ENCODE assay signal across 9 mouse cellular contexts in genomic region chr4:57821556-57822356, GRCm38 (mm10).
DNase-seq lines count a peak whose midpoint lies in the region; ATAC-seq lines count a peak whose summit lies in the region.
"Had no signal": no experiment of that assay in that cellular context is flagged by ENCODE, and none has a peak within 500 bp of the region (broad histone marks: within the 10 kb centered on the region; RNA-seq: fewer than 3 reads in every experiment).

No protein-coding gene starts in this region.

- ATAC-seq in heart, embryonic 11.5 days (replicated peaks; ENCODE audit: insufficient number of reproducible peaks, low FRiP score, low TSS enrichment): no peak
- no peak for ATAC-seq in limb, embryonic 11.5 days (ENCODE audit: insufficient number of reproducible peaks, low FRiP score, low TSS enrichment, low read depth)

- no peak overlapping the region for H3K4me3 ChIP-seq in heart, embryonic 11.5 days (ENCODE audit: low read depth, low read length)
- no peak overlapping the region for H3K4me3 ChIP-seq in limb, embryonic 11.5 days (ENCODE audit: low read depth, low read length)

- H3K9ac ChIP-seq in heart, embryonic 11.5 days (ENCODE audit: low read depth, low read length): peak overlapping the region; percentile 12; the same call in 1 of the 2 replicates
- no peak overlapping the region for H3K9ac ChIP-seq in limb, embryonic 11.5 days (ENCODE audit: low read length)

- H3K27me3 ChIP-seq in heart, embryonic 11.5 days (ENCODE audit: control insufficient read depth, insufficient read depth, low read length): no peaks in the 10 kb centered on the region
- no peaks in the 10 kb centered on the region for H3K27me3 ChIP-seq in limb, embryonic 11.5 days (ENCODE audit: control insufficient read depth, insufficient read depth, low read length)

- DNase-seq in heart, postnatal 10 days: no peak
- DNase-seq in thymus, postnatal 14 days: peak; percentile 31
- DNase-seq in thymus, postnatal 0 days (ENCODE audit: low spot score): no peak
- no peak for DNase-seq in limb, embryonic 11.5 days (ENCODE audit: low spot score)
- DNase-seq in testis, postnatal 14 days (ENCODE audit: low spot score): peak; percentile 9
- no peak for DNase-seq in layer of hippocampus, adult 9-11 months
- no peak for DNase-seq in gastrocnemius, adult 8-10 months (ENCODE audit: low spot score in 2 of 2)
- DNase-seq: cerebellum, adult 9-11 months had no signal

- intact Hi-C loops in heart, postnatal 10 days (cut with DNase I): no loop called here

- H3K9me3 ChIP-seq in heart, embryonic 11.5 days (replicated peaks; ENCODE audit: control insufficient read depth, low read length): no peaks in the 10 kb centered on the region
- H3K9me3 ChIP-seq in limb, embryonic 11.5 days (ENCODE audit: control insufficient read depth, low read length): no peaks in the 10 kb centered on the region

- WGBS in heart, embryonic 11.5 days (ENCODE audit: insufficient replicate concordance): 31% methylated on average over 11 of the region's 11 CpGs
- 24% methylated on average over 11 of the region's 11 CpGs for WGBS in limb, embryonic 11.5 days

- H3K36me3 ChIP-seq in heart, embryonic 11.5 days (ENCODE audit: control insufficient read depth, insufficient read depth, low read length): no peaks in the 10 kb centered on the region
- H3K36me3 ChIP-seq in limb, embryonic 11.5 days (ENCODE audit: control insufficient read depth, insufficient read depth, low read length): no peaks in the 10 kb centered on the region

- H3K27ac ChIP-seq in heart, embryonic 11.5 days (ENCODE audit: low read depth, low read length): peak overlapping the region; percentile 55
- 0 out of 2 replicates have a peak overlapping the region, but pooled peaks have one; percentile 51 for H3K27ac ChIP-seq in limb, embryonic 11.5 days (replicated peaks; ENCODE audit: low read depth, low read length)

- 0 out of 2 replicates have a peak overlapping the region, but pooled peaks have one; percentile 12 for H3K4me2 ChIP-seq in heart, embryonic 11.5 days
- H3K4me2 ChIP-seq in limb, embryonic 11.5 days (ENCODE audit: low read depth, severe bottlenecking): no peak overlapping the region; the same call in 1 of the 2 replicates

- H3K4me1 ChIP-seq in heart, embryonic 11.5 days (ENCODE audit: control insufficient read depth, insufficient read depth, low read length): peaks cover 29% of the 10 kb centered on the region
- H3K4me1 ChIP-seq in limb, embryonic 11.5 days (ENCODE audit: control insufficient read depth, insufficient read depth, low read length): peaks cover 8% of the 10 kb centered on the region

Comparison
In these comparisons a context has a peak if more than half of its experiments do, and no peak if none do; other contexts are left out.
1. DNase-seq: peak in thymus, postnatal 14 days (single experiment) and testis, postnatal 14 days (single experiment); none in heart, postnatal 10 days (0 of 2), thymus, postnatal 0 days (single experiment), limb, embryonic 11.5 days (single experiment), layer of hippocampus, adult 9-11 months (single experiment) and gastrocnemius, adult 8-10 months (0 of 2).